Mouse (Mus musculus): ENCODE measurements around the gene Exosc5.

- TF ChIP-seq EP300 (IDR thresholded peaks at IDR 0.05; ENCODE audit: insufficient read depth, low read depth, low read length) = no peak
- no peak for TF ChIP-seq POLR2A (IDR thresholded peaks at IDR 0.05; ENCODE audit: insufficient read depth, low read depth, low read length)
These were observed 45.9 kb downstream of the Exosc5 start for GRCm38 (mm10) chr7:25704716-25705364.

Data from heart, adult 2 months (tissue).